29 mouse cellular contexts compared by ENCODE assay signal in the genomic region with DNA sequence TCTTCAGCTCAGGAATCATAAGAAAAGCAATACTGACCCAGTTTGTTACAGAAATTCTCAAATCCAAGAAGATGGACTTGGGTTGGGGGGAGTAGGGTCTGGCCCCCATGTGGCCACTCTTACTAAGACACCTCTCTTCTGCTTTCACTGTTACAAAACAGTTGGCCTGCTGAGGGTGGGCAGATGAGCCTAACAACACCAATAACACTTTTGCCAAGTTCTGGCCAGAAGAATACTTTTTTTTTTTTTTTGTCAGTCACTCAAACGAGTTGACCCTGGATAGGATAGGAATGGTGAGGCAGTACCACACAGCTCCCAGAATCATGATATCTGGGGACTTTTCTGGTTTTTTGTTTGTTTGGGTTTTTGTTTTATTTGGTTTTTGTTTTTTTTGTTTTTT. TPM values are rescaled to one million over a fixed set of nuclear protein-coding genes. Genes with fewer than 3 reads are reported as not detected.
"Had no signal": no experiment of that assay in that cellular context is flagged by ENCODE, and none has a peak within 500 bp of the region (broad histone marks: within the 10 kb centered on the region; RNA-seq: fewer than 3 reads in every experiment).

No protein-coding gene starts in this region.

- ATAC-seq: forebrain, embryonic 13.5 days; forebrain, embryonic 14.5 days; forebrain, embryonic 15.5 days; forebrain, embryonic 16.5 days; forebrain, postnatal 0 days had no signal

- H3K27ac ChIP-seq: embryonic facial prominence, embryonic 10.5 days; embryonic facial prominence, embryonic 12.5 days; embryonic facial prominence, embryonic 13.5 days; embryonic facial prominence, embryonic 15.5 days; forebrain, embryonic 10.5 days; forebrain, embryonic 12.5 days; forebrain, embryonic 13.5 days; forebrain, embryonic 15.5 days; gastrocnemius, adult 2 months; heart, adult 2 months; heart, embryonic 10.5 days had no signal

- H3K36me3 ChIP-seq: embryonic facial prominence, embryonic 10.5 days; embryonic facial prominence, embryonic 12.5 days; embryonic facial prominence, embryonic 13.5 days; embryonic facial prominence, embryonic 15.5 days; forebrain, embryonic 10.5 days; forebrain, embryonic 12.5 days; forebrain, embryonic 15.5 days; heart, embryonic 10.5 days had no signal

- H3K4me3 ChIP-seq: embryonic facial prominence, embryonic 10.5 days; embryonic facial prominence, embryonic 12.5 days; embryonic facial prominence, embryonic 13.5 days; embryonic facial prominence, embryonic 15.5 days; erythroblast, embryonic 14.5 days; forebrain, embryonic 10.5 days; forebrain, embryonic 12.5 days; forebrain, embryonic 13.5 days; forebrain, embryonic 15.5 days; gastrocnemius, adult 2 months; heart, adult 2 months; heart, embryonic 10.5 days had no signal

- H3K9ac ChIP-seq: embryonic facial prominence, embryonic 12.5 days; embryonic facial prominence, embryonic 13.5 days; embryonic facial prominence, embryonic 15.5 days; forebrain, embryonic 12.5 days; forebrain, embryonic 13.5 days; forebrain, embryonic 15.5 days; forebrain, postnatal 0 days had no signal

- H3K4me2 ChIP-seq: embryonic facial prominence, embryonic 12.5 days; embryonic facial prominence, embryonic 13.5 days; embryonic facial prominence, embryonic 15.5 days; forebrain, embryonic 12.5 days; forebrain, embryonic 13.5 days; forebrain, embryonic 15.5 days had no signal

- DNase-seq: cerebellum, adult 9-10 months; cerebellum, adult 9-11 months; cerebellum, postnatal 10 days; cerebellum, postnatal 14 days; cerebellum, postnatal 25 days; cerebellum, postnatal 36 days; embryo, embryonic 11 days; forebrain, postnatal 0 days; gastrocnemius, adult 2 months; gastrocnemius, postnatal 10 days; gastrocnemius, postnatal 14 days; gastrocnemius, postnatal 25 days; gastrocnemius, postnatal 36 days; heart, adult 11 months; heart, adult 18-20 months; heart, adult 2 months had no signal

- H3K27me3 ChIP-seq: embryonic facial prominence, embryonic 15.5 days had no signal

- H3K9me3 ChIP-seq: embryonic facial prominence, embryonic 10.5 days; embryonic facial prominence, embryonic 12.5 days; embryonic facial prominence, embryonic 13.5 days; embryonic facial prominence, embryonic 15.5 days; forebrain, embryonic 10.5 days; forebrain, embryonic 12.5 days; forebrain, embryonic 13.5 days; forebrain, embryonic 15.5 days; heart, embryonic 10.5 days had no signal

RNA-seq across cellular contexts. Expression of a gene that starts 42.8 kb away (rescaled TPM):
- total RNA-seq: gastrocnemius, postnatal 36 days; granulocyte monocyte progenitor cell, adult 5-6 weeks; heart, adult 18-20 months had no signal
- polyA plus RNA-seq: forebrain, embryonic 15.5 days had no signal
